Mouse (Mus musculus) cerebellum, adult 11-12 months (tissue): ENCODE data around the gene Utp20.
"Not testable (repeated sequence)": the region's sequence is repeated elsewhere in the genome, so short reads cannot be mapped to it uniquely, and the experiment has no call there.

Source experiments
- DNase-seq: peaks from one replicate; pipeline ENCODE4 v3.0.0; 2022

Gene Utp20

GRCm38 (mm10) chr10:88826188-88826946 is at the start of gene Utp20:
Utp20 (minus strand) TSS chr10:88826804.
- peak; percentile 73 for DNase-seq

GRCm38 (mm10) chr10:88874870-88875269 is 48.3 kb upstream of the Utp20 start:
- no peak for DNase-seq

- no peak for DNase-seq
Measured at GRCm38 (mm10) chr10:88866017-88866416, 39.4 kb upstream of the Utp20 start.

GRCm38 (mm10) chr10:88862293-88862692 is 35.7 kb upstream of the Utp20 start:
- DNase-seq, result no peak

GRCm38 (mm10) chr10:88861416-88861815 is 34.8 kb upstream of the Utp20 start:
- no peak for DNase-seq

- no peak for DNase-seq
Measured at GRCm38 (mm10) chr10:88860911-88861310, 34.3 kb upstream of the Utp20 start.

- DNase-seq, result no peak
Measured at GRCm38 (mm10) chr10:88853326-88853725, 26.7 kb upstream of the Utp20 start.

- no peak for DNase-seq
Measured at GRCm38 (mm10) chr10:88849976-88850375, 23.4 kb upstream of the Utp20 start.

- DNase-seq, result no peak
Measured at GRCm38 (mm10) chr10:88848876-88849476, 22.4 kb upstream of the Utp20 start.

GRCm38 (mm10) chr10:88834227-88834626 is 7.6 kb upstream of the Utp20 start:
- no peak for DNase-seq

GRCm38 (mm10) chr10:88828361-88828760 is 1.8 kb upstream of the Utp20 start:
- no peak for DNase-seq

GRCm38 (mm10) chr10:88827596-88827995 is 992 bp upstream of the Utp20 start:
- DNase-seq, result no peak

- DNase-seq, result not testable (repeated sequence)
Measured at GRCm38 (mm10) chr10:88826947-88827306, 323 bp upstream of the Utp20 start.

- no peak for DNase-seq
Measured at GRCm38 (mm10) chr10:88817335-88817734, 9.3 kb downstream of the Utp20 start.

GRCm38 (mm10) chr10:88815256-88815655 is 11.3 kb downstream of the Utp20 start:
- DNase-seq, result no peak

GRCm38 (mm10) chr10:88811704-88812103 is 14.9 kb downstream of the Utp20 start:
- no peak for DNase-seq

- DNase-seq, result no peak
Measured at GRCm38 (mm10) chr10:88802236-88802635, 24.4 kb downstream of the Utp20 start.

GRCm38 (mm10) chr10:88799381-88799780 is 27.2 kb downstream of the Utp20 start:
- no peak for DNase-seq

GRCm38 (mm10) chr10:88797452-88797851 is 29.2 kb downstream of the Utp20 start:
- no peak for DNase-seq

- no peak for DNase-seq
Measured at GRCm38 (mm10) chr10:88796939-88797338, 29.7 kb downstream of the Utp20 start.

GRCm38 (mm10) chr10:88795226-88795625 is 31.4 kb downstream of the Utp20 start:
- no peak for DNase-seq

GRCm38 (mm10) chr10:88794606-88795005 is 32.0 kb downstream of the Utp20 start:
- DNase-seq, result no peak

GRCm38 (mm10) chr10:88793671-88794070 is 32.9 kb downstream of the Utp20 start:
- DNase-seq, result no peak

- no peak for DNase-seq
Measured at GRCm38 (mm10) chr10:88784513-88784931, 42.1 kb downstream of the Utp20 start.

- no peak for DNase-seq
Measured at GRCm38 (mm10) chr10:88783941-88784340, 42.7 kb downstream of the Utp20 start.
